Mouse (Mus musculus) neural tube, embryonic 11.5 days (tissue): ENCODE data around the gene Tcirg1. TPM values are rescaled to one million over a fixed set of nuclear protein-coding genes. Genes with fewer than 3 reads are reported as not detected.

Source experiments
- ATAC-seq: fragments of 200-750 bp; cut with Nextera tagmentation; 2 replicates; pipeline ENCODE4 v1.8.0; 2017; ENCODE audit warnings: moderate number of reproducible peaks, mild to moderate bottlenecking, moderate TSS enrichment, moderate library complexity; ENCODE audit not compliant: insufficient read depth, low FRiP score, low TSS enrichment
- DNase-seq: peaks from one replicate; pipeline ENCODE4 v3.0.0-alpha.2; 2015; ENCODE audit warnings: low spot score
- H3K27ac ChIP-seq: fragments of 300-500 bp; sonication (generic); 2 replicates; pipeline ENCODE4 v1.5.1; 2014; ENCODE audit warnings: low read depth, mild to moderate bottlenecking, low read length
- H3K27me3 ChIP-seq: fragments of 300-500 bp; sonication (generic); 2 replicates; pipeline ENCODE4 v1.6.1; 2014; ENCODE audit warnings: mild to moderate bottlenecking, low read length, mixed read lengths; ENCODE audit not compliant: control insufficient read depth, insufficient read depth
- H3K36me3 ChIP-seq: fragments of 300-500 bp; sonication (generic); 2 replicates; pipeline ENCODE4 v1.6.1; 2014; ENCODE audit warnings: mild to moderate bottlenecking, low read length, moderate library complexity, mixed read lengths; ENCODE audit not compliant: control insufficient read depth, insufficient read depth
- H3K4me1 ChIP-seq: fragments of 300-500 bp; sonication (generic); 2 replicates; pipeline ENCODE4 v1.6.1; 2014; ENCODE audit warnings: low read length, mixed read lengths; ENCODE audit not compliant: control insufficient read depth, insufficient read depth
- H3K4me2 ChIP-seq: fragments of 300-500 bp; sonication (generic); 2 replicates; pipeline ENCODE4 v1.6.1; 2014; ENCODE audit warnings: low read depth, mild to moderate bottlenecking, moderate library complexity
- H3K4me3 ChIP-seq: fragments of 300-500 bp; sonication (generic); 2 replicates; pipeline ENCODE4 v1.5.1; 2014; ENCODE audit warnings: low read depth, low read length
- H3K9ac ChIP-seq: fragments of 300-500 bp; sonication (generic); 2 replicates; pipeline ENCODE4 v1.6.1; 2014; ENCODE audit warnings: mild to moderate bottlenecking, low read length
- H3K9me3 ChIP-seq: fragments of 300-500 bp; sonication (generic); 2 replicates; pipeline ENCODE4 v1.6.1; 2016; ENCODE audit warnings: low read length; ENCODE audit not compliant: control insufficient read depth
- WGBS: fragments of 180-500 bp; shearing (Covaris S2); extraction: QIAGEN DNeasy Blood & Tissue Kit; methylation state at CpG from one replicate; pipeline ENCODE4 v1.1.7; 2014; 5-methylcytosine and 5-hydroxymethylcytosine counted together
- polyA plus RNA-seq: library from polyadenylated mRNA; unstranded; fragments of >200 nt; fragmentation: Nextera tagmentation; extraction: Ambion mirVana; gene quantifications from 2 replicates; pipeline ENCODE4 v1.2.1, GENCODE M21; 2014

Tcirg1 gene
- polyA plus RNA-seq, 1 experiment from 2014 or later = 17.3 TPM

DNA sequence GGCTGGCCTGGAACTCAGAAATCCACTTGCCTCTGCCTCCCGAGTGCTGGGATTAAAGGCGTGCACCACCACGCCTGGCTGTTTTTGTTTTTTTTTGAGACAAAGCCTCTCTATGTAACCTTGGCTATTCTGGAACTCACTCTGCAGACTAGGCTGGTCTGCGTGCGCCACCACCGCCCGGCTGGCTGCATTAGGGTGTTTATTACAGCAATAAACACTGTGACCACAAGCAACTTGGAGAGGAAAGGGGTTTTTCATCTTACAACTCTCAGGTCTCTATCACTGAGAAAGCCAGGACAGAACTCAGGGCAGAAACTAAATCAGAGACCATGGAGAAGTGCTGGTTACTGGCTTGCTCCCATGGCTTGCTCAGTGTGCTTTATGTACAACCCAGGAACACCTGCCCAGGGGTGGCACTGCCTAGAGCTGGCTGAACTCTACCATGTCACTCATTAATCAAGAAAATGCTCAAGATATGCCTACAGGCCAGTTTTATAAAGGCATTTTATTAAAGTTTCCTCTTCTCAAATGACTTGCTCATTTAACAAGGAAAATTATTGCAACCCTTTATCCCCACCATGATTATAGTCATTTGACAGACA lies 58.6 kb downstream of the Tcirg1 start:
- Histone ChIP-seq H3K36me3 (no peaks in the 10 kb centered on the region), H3K27ac (no peak overlapping the region), H3K4me3 (no peak overlapping the region), H3K27me3 (no peaks in the 10 kb centered on the region), H3K4me2 (no peak overlapping the region), H3K4me1 (peaks cover 5% of the 10 kb centered on the region; the same call in 1 of the 2 replicates), H3K9me3 (no peaks in the 10 kb centered on the region), H3K9ac (no peak overlapping the region)
- DNase-seq = no peak
- ATAC-seq = no peak
- WGBS = 41% methylated on average over 7 of the region's 7 CpGs

DNA sequence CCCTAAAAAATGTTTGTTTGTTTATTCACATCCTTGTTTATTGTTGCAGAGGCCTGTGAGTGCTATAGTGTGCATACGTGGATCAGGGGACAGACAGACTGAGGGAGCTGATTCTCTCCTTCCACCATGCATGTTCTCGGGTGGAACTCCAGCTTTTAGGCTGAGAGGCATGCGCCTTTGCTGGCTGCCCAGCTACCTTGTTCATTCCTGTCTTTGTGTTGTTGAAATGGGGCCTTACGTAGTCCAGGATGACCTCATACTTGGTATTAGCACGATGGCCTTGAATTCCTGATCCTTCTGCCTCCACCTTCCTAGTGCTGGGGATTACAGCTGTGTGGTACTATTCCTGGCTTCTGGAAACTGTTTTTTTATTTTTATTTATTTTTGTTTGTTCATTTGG lies 59.2 kb downstream of the Tcirg1 start:
- ATAC-seq (no peak), DNase-seq (no peak)
- no peaks in the 10 kb centered on the region for H3K27me3 ChIP-seq
- no peaks in the 10 kb centered on the region for H3K36me3 ChIP-seq
- H3K9me3 ChIP-seq = no peaks in the 10 kb centered on the region
- peaks cover 5% of the 10 kb centered on the region; the same call in 1 of the 2 replicates for H3K4me1 ChIP-seq
- 86% methylated on average over 5 of the region's 5 CpGs for WGBS
- H3K27ac ChIP-seq = no peak overlapping the region
- no peak overlapping the region for H3K9ac ChIP-seq
- H3K4me3 ChIP-seq = no peak overlapping the region
- no peak overlapping the region for H3K4me2 ChIP-seq

DNA sequence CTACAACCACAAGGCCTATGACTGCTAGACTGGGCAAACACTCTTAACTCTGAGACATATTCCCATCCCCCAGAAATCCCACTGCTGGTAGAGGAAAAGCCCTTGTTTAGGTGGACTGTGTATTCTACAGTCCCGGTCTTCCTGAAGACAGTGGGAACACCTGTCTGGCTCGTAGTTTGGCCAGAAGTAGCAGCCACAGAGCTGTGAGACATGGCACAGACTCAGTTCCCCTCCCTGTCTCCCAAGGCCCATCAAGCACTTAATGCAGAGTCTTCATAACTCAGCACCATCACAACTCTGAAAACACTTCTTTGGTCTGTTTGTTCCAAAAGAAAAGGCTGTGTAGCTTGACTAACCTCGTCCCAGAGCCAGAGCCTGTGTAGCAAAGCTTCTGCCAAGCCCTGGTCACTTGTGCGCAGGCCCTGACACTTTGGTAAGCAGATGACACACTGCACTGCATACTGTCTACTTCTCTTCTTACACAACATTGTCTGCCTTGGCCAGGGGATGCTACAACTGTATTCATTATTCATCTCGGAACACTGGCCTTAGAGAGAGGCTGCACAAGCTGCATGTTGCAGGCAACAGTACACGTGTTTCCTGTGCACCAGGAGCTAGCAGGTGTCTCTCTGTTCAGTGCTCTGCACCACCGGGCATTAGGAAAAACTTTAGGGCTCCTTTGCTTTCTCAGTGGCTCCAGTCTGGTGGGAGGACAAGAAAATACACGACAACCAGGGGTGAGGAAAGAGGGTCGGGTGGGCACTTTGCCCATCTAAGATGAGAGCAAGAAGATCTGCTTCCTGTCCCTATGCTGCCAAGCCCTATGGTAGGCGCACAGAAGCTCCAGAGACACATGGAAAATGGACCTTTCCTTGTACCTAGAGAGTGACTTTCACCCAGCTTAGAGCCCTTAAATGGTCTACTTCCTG lies 60.0 kb downstream of the Tcirg1 start:
- no peak for DNase-seq
- no peaks in the 10 kb centered on the region for H3K27me3 ChIP-seq
- H3K9me3 ChIP-seq = no peaks in the 10 kb centered on the region
- no peak overlapping the region for H3K4me2 ChIP-seq
- WGBS = 87% methylated on average over 10 of the region's 10 CpGs
- H3K4me1 ChIP-seq = peaks cover 5% of the 10 kb centered on the region; the same call in 1 of the 2 replicates
- no peak overlapping the region for H3K4me3 ChIP-seq
- H3K9ac ChIP-seq = no peak overlapping the region
- no peaks in the 10 kb centered on the region for H3K36me3 ChIP-seq
- no peak overlapping the region for H3K27ac ChIP-seq
- ATAC-seq = no peak

Other genes starting within 250 kb of the Tcirg1 start
- 3.2 and 3.8 TPM in 2 replicates for gene Lrp5, start 220.6 kb downstream of the Tcirg1 start, polyA plus RNA-seq
- 44.5 and 46.7 TPM in 2 replicates for gene 1810055G02Rik, start 198.8 kb downstream of the Tcirg1 start, polyA plus RNA-seq
- 40.7 and 42.0 TPM in 2 replicates for gene Kmt5b, start 139.7 kb downstream of the Tcirg1 start, polyA plus RNA-seq
- 54.4 and 59.5 TPM in 2 replicates for gene Chka, start 55.4 kb downstream of the Tcirg1 start, polyA plus RNA-seq
- 258 and 266 TPM in 2 replicates for gene Ndufs8, start 5.6 kb upstream of the Tcirg1 start, polyA plus RNA-seq
- gene Aldh3b1, start 22.7 kb upstream of the Tcirg1 start, polyA plus RNA-seq = 0.65 and 0.73 TPM in 2 replicates
- gene Unc93b1, start 28.1 kb upstream of the Tcirg1 start, polyA plus RNA-seq = 5.3 and 7.1 TPM in 2 replicates
- not detected in 2 replicates for gene Aldh3b3, start 51.5 kb upstream of the Tcirg1 start, polyA plus RNA-seq
- gene Aldh3b2, start 65.2 kb upstream of the Tcirg1 start, polyA plus RNA-seq = 0.86 and 1.1 TPM in 2 replicates
- gene Acy3, start 79.4 kb upstream of the Tcirg1 start, polyA plus RNA-seq = 2.4 and 3.2 TPM in 2 replicates
- 0.22 TPM in 1 of 2 replicates, not detected in the other for gene Tbx10, start 85.6 kb upstream of the Tcirg1 start, polyA plus RNA-seq
- gene Nudt8, start 93.4 kb upstream of the Tcirg1 start, polyA plus RNA-seq = 20.6 and 20.8 TPM in 2 replicates
- 1.8 and 1.9 TPM in 2 replicates for gene Gm49405, start 93.5 kb upstream of the Tcirg1 start, polyA plus RNA-seq
- gene Doc2g, start 96.2 kb upstream of the Tcirg1 start, polyA plus RNA-seq = 2.7 and 2.8 TPM in 2 replicates
- gene Ndufv1, start 105.7 kb upstream of the Tcirg1 start, polyA plus RNA-seq = 207 and 208 TPM in 2 replicates
- gene Gstp1, start 130.9 kb upstream of the Tcirg1 start, polyA plus RNA-seq = 361 TPM in 2 replicates
- gene Gstp2, start 138.9 kb upstream of the Tcirg1 start, polyA plus RNA-seq = 0.68 and 1.2 TPM in 2 replicates
- gene Gstp3, start 152.4 kb upstream of the Tcirg1 start, polyA plus RNA-seq = not detected in 2 replicates
- not detected in 2 replicates for gene Cabp2, start 174.4 kb upstream of the Tcirg1 start, polyA plus RNA-seq
- 81.3 and 86.7 TPM in 2 replicates for gene Cdk2ap2, start 190.0 kb upstream of the Tcirg1 start, polyA plus RNA-seq
- gene Pitpnm1, start 192.9 kb upstream of the Tcirg1 start, polyA plus RNA-seq = 9.9 and 13.1 TPM in 2 replicates
- 68.4 and 77.6 TPM in 2 replicates for gene Aip, start 218.7 kb upstream of the Tcirg1 start, polyA plus RNA-seq
- gene Gpr152, start 232.7 kb upstream of the Tcirg1 start, polyA plus RNA-seq = not detected in 2 replicates
- 0.11 TPM in 1 of 2 replicates, not detected in the other for gene Cabp4, start 236.9 kb upstream of the Tcirg1 start, polyA plus RNA-seq
- gene Coro1b, start 241.5 kb upstream of the Tcirg1 start, polyA plus RNA-seq = 128 TPM in 2 replicates
- 0.92 and 1.8 TPM in 2 replicates for gene Ptprcap, start 246.5 kb upstream of the Tcirg1 start, polyA plus RNA-seq